Mouse (Mus musculus) thymus, postnatal 36 days (tissue): ENCODE measurements around the gene Mgll.

Experiments used
- DNase-seq, 2 experiments: peaks; one replicate each; pipeline ENCODE4 v3.0.0; 2022; ENCODE audit warnings: mixed read lengths in 2 of 2

The Mgll gene

GRCm38 (mm10) chr6:88809091-88810037 is 85.2 kb downstream of the Mgll start:
- no peak for DNase-seq

GRCm38 (mm10) chr6:88810291-88810690 is 86.1 kb downstream of the Mgll start:
- DNase-seq: no peak

DNA sequence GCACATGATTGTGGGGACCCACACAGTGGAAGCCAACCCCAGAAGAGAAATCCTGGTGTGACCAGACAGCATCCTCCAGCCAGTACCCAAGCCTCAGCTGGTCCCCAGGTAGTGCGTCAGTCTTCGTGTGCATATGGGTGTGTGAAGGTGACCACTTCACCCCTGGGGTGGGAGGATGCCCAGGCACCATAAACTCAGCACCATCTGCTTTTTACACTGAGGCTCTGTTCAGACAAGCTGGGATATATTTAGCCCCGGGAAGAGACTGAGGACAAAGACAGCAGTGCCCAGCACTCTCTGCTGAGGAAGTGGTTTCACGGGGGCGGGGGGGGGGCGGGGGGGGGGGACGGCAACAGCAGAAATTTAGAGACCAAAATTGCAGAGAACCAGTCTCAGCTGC is 87.2 kb downstream of the Mgll start:
- DNase-seq: no peak

GRCm38 (mm10) chr6:88811880-88812400 is 87.7 kb downstream of the Mgll start:
- DNase-seq: no peak

DNA sequence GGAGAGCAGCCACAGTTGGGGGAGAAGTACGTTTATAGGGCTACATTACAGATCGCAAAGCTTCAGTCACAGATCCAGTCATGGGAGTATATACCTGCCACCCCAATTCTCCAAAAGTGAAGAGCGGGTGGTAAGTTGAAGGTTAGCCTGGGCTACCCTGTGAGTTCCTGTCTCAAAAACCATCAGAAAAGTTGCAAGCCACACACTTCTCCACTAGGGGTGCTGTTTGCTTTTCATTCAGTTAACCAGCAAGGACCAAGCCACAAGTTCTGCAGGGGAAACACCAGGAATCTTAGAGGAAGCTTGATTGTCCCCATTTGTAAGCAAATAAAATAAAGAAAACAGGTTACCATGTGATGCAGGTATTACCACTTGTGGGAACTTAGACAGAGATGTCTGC is 88.7 kb downstream of the Mgll start:
- peak; percentile 40 to 46 for DNase-seq

GRCm38 (mm10) chr6:88813832-88814231 is 89.6 kb downstream of the Mgll start:
- no peak for DNase-seq

GRCm38 (mm10) chr6:88815036-88815435 is 90.8 kb downstream of the Mgll start:
- DNase-seq: no peak

DNA sequence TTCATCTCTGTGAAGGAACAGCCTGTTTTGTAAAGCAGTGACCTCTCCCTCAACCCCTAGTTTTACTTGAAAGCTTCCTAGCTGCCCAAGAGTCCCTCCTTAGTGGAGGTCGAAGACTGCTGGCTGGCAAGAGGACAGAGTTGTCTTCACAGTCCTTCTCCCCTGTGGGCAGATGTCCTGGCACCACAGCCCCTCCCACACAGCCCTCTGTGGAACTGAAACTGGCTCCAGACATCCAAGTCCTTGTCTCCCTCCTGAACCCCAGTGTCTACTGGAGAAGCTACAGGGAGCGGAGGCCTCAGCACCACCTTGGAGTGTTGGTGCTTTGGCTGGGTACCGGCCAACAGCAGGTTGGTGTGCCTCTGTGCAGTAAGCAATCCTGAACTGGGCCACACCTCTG is 91.3 kb downstream of the Mgll start:
- DNase-seq: no peak

- no peak for DNase-seq
Measured at GRCm38 (mm10) chr6:88816913-88817312, 92.7 kb downstream of the Mgll start.

GRCm38 (mm10) chr6:88820853-88821252 is 96.6 kb downstream of the Mgll start:
- DNase-seq: no peak

DNA sequence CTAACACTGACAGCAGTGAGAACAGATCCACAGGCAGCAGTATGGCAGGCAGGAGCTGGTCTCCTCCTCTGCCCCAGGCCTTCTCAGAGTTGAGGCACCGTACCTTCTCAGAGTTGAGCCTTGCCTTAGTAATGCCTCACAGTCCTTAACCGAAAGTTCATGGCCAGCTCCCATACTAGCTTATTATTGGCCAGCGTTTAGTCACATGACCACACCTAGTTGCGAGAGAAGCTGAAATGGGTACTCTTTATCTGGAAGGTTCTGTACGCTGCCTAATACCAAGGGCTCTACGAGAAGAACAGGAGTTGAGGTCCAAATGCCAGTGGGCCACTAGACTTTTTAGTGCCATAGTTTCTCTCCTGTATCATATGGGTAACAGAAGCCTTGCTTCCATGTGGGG is 97.1 kb downstream of the Mgll start:
- DNase-seq: no peak

GRCm38 (mm10) chr6:88821901-88822300 is 97.7 kb downstream of the Mgll start:
- DNase-seq: no peak

GRCm38 (mm10) chr6:88824183-88824582 is 100.0 kb downstream of the Mgll start:
- DNase-seq: no peak

GRCm38 (mm10) chr6:88826088-88826487 is 101.9 kb downstream of the Mgll start:
- DNase-seq: no peak

- DNase-seq: peak; percentile 40 to 63
Measured at GRCm38 (mm10) chr6:88826545-88826944, 102.3 kb downstream of the Mgll start.

DNA sequence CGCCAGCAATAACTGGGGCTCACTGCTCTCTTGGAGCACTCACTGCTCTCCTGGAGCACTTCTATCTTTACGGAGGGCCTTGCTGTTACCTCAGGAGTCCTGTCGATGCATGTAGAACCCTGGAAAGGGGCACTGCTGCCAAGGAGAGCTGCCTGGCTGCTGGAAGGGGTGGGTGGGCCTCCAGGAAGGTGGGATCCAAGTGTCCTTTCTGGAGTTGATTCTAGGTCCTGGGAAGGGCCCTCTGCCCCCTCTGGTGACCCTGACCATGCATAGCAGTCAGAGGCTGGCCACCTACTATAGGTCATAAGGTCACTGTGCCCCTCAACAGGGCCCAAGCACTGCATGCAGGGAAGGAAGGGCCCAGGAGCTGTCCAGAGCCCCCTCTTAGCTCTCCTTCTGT is 102.8 kb downstream of the Mgll start:
- no peak for DNase-seq

DNA sequence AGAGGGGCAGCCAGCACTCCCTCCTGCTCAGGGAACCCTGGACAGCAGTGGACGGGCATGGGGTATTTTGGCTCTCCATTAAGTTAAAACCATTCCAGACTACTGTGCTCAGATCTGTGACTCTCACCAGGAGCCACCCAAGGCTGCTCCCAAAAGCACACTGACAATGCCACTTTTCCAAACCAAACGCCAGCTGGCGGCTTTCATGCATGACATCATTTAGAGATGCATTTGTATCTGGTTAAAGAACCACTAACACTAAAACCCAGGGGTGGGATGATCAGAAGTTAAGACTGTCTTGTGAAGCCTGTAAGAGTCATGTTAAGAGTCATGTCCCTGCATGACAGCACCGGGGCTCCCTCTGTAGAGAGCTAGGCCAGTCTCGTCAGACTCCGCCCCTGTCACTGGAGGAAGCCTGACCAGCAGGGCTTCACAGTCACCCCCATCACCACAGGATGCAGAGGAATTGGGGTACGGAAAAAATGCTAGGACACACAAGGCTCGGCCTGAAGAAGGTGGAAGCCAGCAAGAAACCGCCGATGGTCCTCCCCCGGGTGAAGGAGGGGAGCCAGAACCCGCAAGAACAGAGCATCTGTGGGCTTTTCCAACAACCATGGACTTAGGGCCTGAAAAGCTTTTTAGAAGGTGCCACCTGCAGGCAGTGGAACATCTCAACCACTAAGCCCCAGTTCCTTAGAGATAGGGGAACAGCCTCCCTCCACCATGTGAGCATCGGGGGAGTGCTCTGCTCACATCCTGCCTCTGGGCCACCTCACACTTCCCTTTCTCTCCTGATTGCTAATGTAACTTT is 103.4 kb downstream of the Mgll start:
- peak in 1 of 2 experiments; percentile 49 for DNase-seq

GRCm38 (mm10) chr6:88828206-88829009 is 104.2 kb downstream of the Mgll start:
- DNase-seq: no peak

DNA sequence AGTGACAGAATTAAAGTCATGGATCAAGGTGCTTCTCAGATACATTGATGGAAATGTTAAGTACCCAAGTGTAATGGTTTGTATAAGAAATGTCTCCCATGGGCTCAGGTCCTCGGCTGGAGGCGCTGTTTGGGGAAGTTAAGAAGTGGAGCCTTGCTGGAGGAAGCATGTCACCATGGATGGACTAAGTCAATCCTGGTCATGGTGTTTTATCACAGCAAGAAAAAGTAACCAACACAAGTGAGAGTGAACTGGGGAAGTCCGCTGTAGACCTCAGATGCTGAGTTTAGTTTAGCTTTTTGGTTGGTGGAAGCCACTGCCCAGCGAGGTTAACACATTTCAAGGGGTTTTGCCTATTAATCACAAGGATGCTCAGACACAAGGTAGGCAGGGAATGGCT is 105.4 kb downstream of the Mgll start:
- no peak for DNase-seq

GRCm38 (mm10) chr6:88830112-88830702 is 106.0 kb downstream of the Mgll start:
- DNase-seq: no peak

GRCm38 (mm10) chr6:88831456-88831855 is 107.2 kb downstream of the Mgll start:
- DNase-seq: peak; percentile 42 to 57

DNA sequence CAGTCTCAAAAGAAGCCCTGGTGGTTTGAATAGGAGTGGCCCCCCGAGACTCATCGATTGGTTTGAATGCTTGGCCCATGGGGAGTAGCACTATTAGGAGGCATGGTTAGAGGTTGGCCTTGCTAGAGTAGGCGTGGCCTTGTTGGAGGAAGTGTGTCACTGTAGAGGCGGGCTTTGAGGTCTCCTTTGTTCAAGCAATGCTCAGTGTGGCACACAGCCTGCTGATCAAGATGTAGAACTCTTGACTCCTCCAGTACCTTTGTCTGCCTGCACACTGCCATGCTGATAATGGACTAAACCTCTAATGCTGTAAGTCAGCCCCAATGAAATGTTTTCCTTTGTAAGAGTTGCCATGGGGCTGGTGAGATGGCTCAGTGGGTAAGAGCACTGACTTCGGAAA is 108.5 kb downstream of the Mgll start:
- DNase-seq: no peak
